Mouse (Mus musculus): ENCODE data around the gene F13a1.

- TF ChIP-seq POLR2A (IDR thresholded peaks at IDR 0.05; ENCODE audit: borderline replicate concordance, control insufficient read depth, low read depth, low read length) = no peak
- no peak for TF ChIP-seq CTCF (IDR thresholded peaks at IDR 0.05; ENCODE audit: control insufficient read depth, insufficient read depth, low read length)
These were observed 21.3 kb upstream of the F13a1 start for GRCm38 (mm10) chr13:37071390-37071789.
